Mouse (Mus musculus) brain, embryonic 14.5 days (tissue): Measurements from ENCODE around the gene Bsn.

Source experiments
- CTCF ChIP-seq: fragments of 200-500 bp; IDR thresholded peaks from 2 replicates; pipeline ENCODE4 v1.5.1; 2012; ENCODE audit warnings: inconsistent platforms, mild to moderate bottlenecking, moderate library complexity, borderline replicate concordance; ENCODE audit not compliant: insufficient read depth, insufficient read length; ENCODE audit errors: extremely low read depth
- POLR2A ChIP-seq: fragments of 200-500 bp; IDR thresholded peaks from 2 replicates; pipeline ENCODE4 v1.6.1; 2012; ENCODE audit warnings: mild to moderate bottlenecking, inconsistent platforms, borderline replicate concordance; ENCODE audit not compliant: poor library complexity, insufficient read depth, insufficient read length, severe bottlenecking; ENCODE audit errors: extremely low read depth

DNA sequence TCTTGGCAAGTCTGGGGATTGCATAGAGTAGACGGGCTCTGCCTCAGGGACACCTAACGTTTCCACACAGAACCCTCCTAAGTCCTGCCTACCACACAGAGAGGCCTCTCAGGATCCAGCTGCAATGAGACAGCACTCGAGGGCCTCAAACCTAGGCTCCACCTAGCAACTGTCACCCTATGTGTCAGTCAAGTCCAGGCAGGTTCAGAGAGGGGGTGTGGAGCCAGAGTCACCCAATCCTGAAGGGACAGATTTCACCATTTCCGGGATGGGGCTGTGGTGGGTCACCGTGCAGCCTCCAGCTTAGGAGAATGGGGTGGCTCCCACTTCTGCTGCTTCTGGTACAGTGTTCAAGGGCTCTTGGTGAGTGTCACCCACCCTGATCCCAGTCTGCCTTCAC, 110.0 kb downstream of the Bsn start, which contains the start of gene Mst1:
- no peak for TF ChIP-seq CTCF
- no peak for TF ChIP-seq POLR2A
